Mouse (Mus musculus) liver, adult 2 months (tissue): ENCODE data around the gene Olfr1412. TPM values are rescaled to one million over a fixed set of nuclear protein-coding genes. Genes with fewer than 3 reads are reported as not detected.

Experiments used
- DNase-seq: peaks from one replicate; pipeline ENCODE4 v3.0.0-alpha.2; 2011; ENCODE audit warnings: low read depth, low spot score; ENCODE audit errors: extremely low read depth
- H3K27ac ChIP-seq: fragments of 200-500 bp; replicated peaks from 2 replicates; pipeline ENCODE4 v1.5.1; 2012; ENCODE audit warnings: low read depth, mild to moderate bottlenecking, control low read depth, inconsistent platforms, low read length; ENCODE audit not compliant: insufficient read depth
- H3K27me3 ChIP-seq: fragments of 200-500 bp; 2 replicates; pipeline ENCODE4 v1.6.1; 2012; ENCODE audit warnings: mild to moderate bottlenecking, moderate library complexity, low read length, inconsistent platforms; ENCODE audit not compliant: control insufficient read depth, insufficient read depth
- H3K36me3 ChIP-seq: fragments of 200-500 bp; 2 replicates; pipeline ENCODE4 v1.6.1; 2012; ENCODE audit warnings: low read length, inconsistent platforms; ENCODE audit not compliant: control insufficient read depth, insufficient read depth
- H3K4me1 ChIP-seq: fragments of 200-500 bp; 2 replicates; pipeline ENCODE4 v1.6.1; 2011; ENCODE audit warnings: low read length; ENCODE audit not compliant: control insufficient read depth, insufficient read depth
- H3K4me3 ChIP-seq: fragments of 200-500 bp; 2 replicates; pipeline ENCODE4 v1.5.1; 2011; ENCODE audit warnings: low read depth, mild to moderate bottlenecking, control low read depth, low read length, moderate library complexity; ENCODE audit not compliant: insufficient read depth
- H3K79me2 ChIP-seq: fragments of 200-500 bp; 2 replicates; pipeline ENCODE4 v1.6.1; 2012; ENCODE audit warnings: inconsistent platforms, mild to moderate bottlenecking, low read length, moderate library complexity; ENCODE audit not compliant: control insufficient read depth, insufficient read depth
- H3K9ac ChIP-seq: fragments of 200-500 bp; 2 replicates; pipeline ENCODE4 v1.6.1; 2012; ENCODE audit warnings: low read depth, mild to moderate bottlenecking, control low read depth, inconsistent platforms, low read length
- CTCF ChIP-seq: fragments of 200-500 bp; IDR thresholded peaks from 2 replicates; pipeline ENCODE4 v1.5.1; 2011; ENCODE audit warnings: low read depth, low read length, control low read depth
- POLR2A ChIP-seq: fragments of 200-500 bp; IDR thresholded peaks from 2 replicates; pipeline ENCODE4 v1.6.1; 2011; ENCODE audit warnings: low read length, control low read depth; ENCODE audit not compliant: insufficient read depth; ENCODE audit errors: extremely low read depth
- WGBS: fragments of 180-500 bp; shearing (Covaris S2); methylation state at CpG from one replicate; pipeline ENCODE4 v1.1.7; 2018; 5-methylcytosine and 5-hydroxymethylcytosine counted together
- polyA plus RNA-seq: library from polyadenylated mRNA; depleted of rRNA; stranded (reverse); fragments of >200 nt; gene quantifications from 2 replicates; pipeline ENCODE4 v1.2.3, GENCODE M21; 2012
- total RNA-seq: library from RNA; depleted of rRNA; stranded (reverse); fragments of >200 nt; gene quantifications from 2 replicates; pipeline ENCODE4 v1.2.3, GENCODE M21; 2014

Gene Olfr1412
- total and polyA plus RNA-seq, 2 experiments, result not detected

- TF ChIP-seq POLR2A, result no peak
- TF ChIP-seq CTCF, result no peak
- 75% methylated on average over 3 of the region's 3 CpGs for WGBS
- H3K4me3 ChIP-seq, result no peak overlapping the region
- H3K27ac ChIP-seq, result no peak overlapping the region
- no peaks in the 10 kb centered on the region for H3K79me2 ChIP-seq
- H3K9ac ChIP-seq, result no peak overlapping the region
- DNase-seq, result no peak
- no peaks in the 10 kb centered on the region for H3K36me3 ChIP-seq
- H3K27me3 ChIP-seq, result no peaks in the 10 kb centered on the region
- no peaks in the 10 kb centered on the region for H3K4me1 ChIP-seq
Measured at GRCm38 (mm10) chr1:92596019-92596418, 10.4 kb downstream of the Olfr1412 start.

DNA sequence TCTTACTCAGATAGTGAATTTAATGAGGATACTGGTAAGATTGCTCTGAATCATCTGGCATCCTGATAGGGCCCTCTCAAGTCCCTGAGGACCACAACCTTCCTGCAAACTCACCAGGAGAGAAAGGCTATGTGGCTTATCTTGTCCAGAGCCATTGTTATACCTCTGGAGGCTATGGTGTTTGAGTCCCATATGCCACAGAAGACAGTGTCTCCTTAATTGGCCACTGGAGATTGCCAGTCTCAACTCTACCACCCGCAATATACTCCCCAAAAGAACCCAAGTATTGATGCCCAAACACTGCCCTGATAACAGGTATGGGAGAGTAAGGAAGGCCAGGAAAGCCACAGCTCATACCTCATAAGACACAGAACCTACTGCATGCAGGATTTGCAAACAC lies 19.9 kb downstream of the Olfr1412 start, which contains the start of gene Olfr1410:
TSS of gene Olfr1410 (plus strand) at position 301 of the 400 bp plus-strand sequence.
- Histone ChIP-seq H3K27me3 (no peaks in the 10 kb centered on the region), H3K4me3 (no peak within 1 kb of the TSS), H3K36me3 (no peaks in the 10 kb centered on the region), H3K9ac (no peak within 1 kb of the TSS), H3K79me2 (no peaks in the 10 kb centered on the region), H3K4me1 (no peaks in the 10 kb centered on the region), H3K27ac (no peak within 1 kb of the TSS)
- WGBS, result 69% methylated on average over 1 of the region's 1 CpGs
- DNase-seq, result no peak
- no peak for TF ChIP-seq POLR2A
- TF ChIP-seq CTCF, result no peak

DNA sequence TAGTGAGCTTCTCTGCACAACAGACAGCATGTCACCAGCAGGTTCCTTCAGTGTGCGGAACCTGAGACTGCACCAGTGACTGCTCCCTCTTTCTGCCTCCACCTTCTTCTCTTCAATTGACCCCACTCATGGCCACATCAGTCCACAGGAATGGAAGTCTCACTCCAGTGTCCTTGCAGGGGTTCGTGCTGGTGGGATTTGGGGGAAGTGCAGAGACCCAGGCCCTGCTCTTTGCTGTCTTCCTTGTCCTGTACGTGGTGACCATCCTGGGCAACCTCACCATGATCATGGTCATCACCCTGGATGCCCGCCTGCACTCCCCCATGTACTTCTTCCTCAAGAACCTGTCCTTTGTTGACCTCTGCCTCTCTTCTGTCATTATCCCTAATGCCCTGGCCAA lies 22.1 kb downstream of the Olfr1412 start:
- Histone ChIP-seq H3K27me3 (0 out of 2 replicates have a peak, but pooled peaks cover 2% of the 10 kb centered on the region), H3K9ac (no peak overlapping the region), H3K4me3 (no peak overlapping the region), H3K27ac (no peak overlapping the region), H3K4me1 (no peaks in the 10 kb centered on the region), H3K79me2 (no peaks in the 10 kb centered on the region), H3K36me3 (no peaks in the 10 kb centered on the region)
- no peak for DNase-seq
- TF ChIP-seq CTCF, result no peak
- TF ChIP-seq POLR2A, result no peak
- WGBS, result 60% methylated on average over 4 of the region's 4 CpGs

GRCm38 (mm10) chr1:92611008-92611407 lies 25.4 kb downstream of the Olfr1412 start:
- 3% methylated on average over 5 of the region's 5 CpGs for WGBS
- Histone ChIP-seq H3K9ac (no peak overlapping the region), H3K36me3 (no peaks in the 10 kb centered on the region), H3K79me2 (no peaks in the 10 kb centered on the region), H3K27me3 (0 out of 2 replicates have a peak, but pooled peaks cover 2% of the 10 kb centered on the region), H3K27ac (no peak overlapping the region), H3K4me1 (no peaks in the 10 kb centered on the region), H3K4me3 (no peak overlapping the region)
- no peak for TF ChIP-seq POLR2A
- TF ChIP-seq CTCF, result peak; percentile 70
- DNase-seq, result peak; percentile 24

DNA sequence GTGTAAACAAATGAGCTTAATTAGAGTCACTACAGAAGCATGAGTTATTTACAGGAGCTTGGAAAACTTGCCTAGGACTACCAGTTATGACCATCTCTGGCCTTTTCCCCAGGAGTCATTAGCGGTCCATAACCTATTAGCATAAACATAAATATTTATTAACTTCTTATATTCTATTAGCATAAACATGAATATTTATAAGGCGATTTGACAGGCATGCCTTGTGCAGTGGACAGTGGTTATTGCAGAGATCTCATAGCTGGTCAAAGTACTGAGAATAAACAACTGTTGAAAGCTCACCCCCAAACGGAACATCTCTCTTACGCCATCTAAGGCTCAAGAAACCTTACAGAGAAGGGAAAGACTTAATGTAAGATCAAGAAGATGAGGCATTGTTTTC lies 27.6 kb downstream of the Olfr1412 start:
- TF ChIP-seq POLR2A (no peak), CTCF (no peak)
- DNase-seq, result no peak
- 47% methylated on average over 4 of the region's 4 CpGs for WGBS
- no peaks in the 10 kb centered on the region for H3K4me1 ChIP-seq
- H3K27me3 ChIP-seq, result 0 out of 2 replicates have a peak, but pooled peaks cover 2% of the 10 kb centered on the region
- H3K36me3 ChIP-seq, result no peaks in the 10 kb centered on the region
- H3K79me2 ChIP-seq, result no peaks in the 10 kb centered on the region
- no peak overlapping the region for H3K9ac ChIP-seq
- H3K27ac ChIP-seq, result no peak overlapping the region
- no peak overlapping the region for H3K4me3 ChIP-seq

GRCm38 (mm10) chr1:92614516-92614915 lies 28.9 kb downstream of the Olfr1412 start:
- Histone ChIP-seq H3K4me1 (no peaks in the 10 kb centered on the region), H3K9ac (no peak overlapping the region), H3K4me3 (no peak overlapping the region), H3K27me3 (0 out of 2 replicates have a peak, but pooled peaks cover 2% of the 10 kb centered on the region), H3K79me2 (no peaks in the 10 kb centered on the region), H3K27ac (no peak overlapping the region), H3K36me3 (no peaks in the 10 kb centered on the region)
- 5% methylated on average over 1 of the region's 1 CpGs for WGBS
- TF ChIP-seq CTCF (peak; percentile 38; the same call in 1 of the 2 replicates), POLR2A (no peak)
- peak; percentile 13 for DNase-seq
